Mouse (Mus musculus) lung, postnatal 0 days (tissue): Measurements from ENCODE around the gene Mcpt4.

Experiments used
- CTCF ChIP-seq: IDR thresholded peaks from 2 replicates; pipeline ENCODE4 v1.5.1; 2016; ENCODE audit warnings: antibody characterized with exemption, mild to moderate bottlenecking
- EP300 ChIP-seq: IDR thresholded peaks from 2 replicates; pipeline ENCODE4 v1.6.1; 2016; ENCODE audit warnings: antibody characterized with exemption, mild to moderate bottlenecking, control low read depth

- TF ChIP-seq CTCF (no peak), EP300 (no peak)
These were observed 35.5 kb upstream of the Mcpt4 start for GRCm38 (mm10) chr14:56097597-56097996.
